ENCODE assay signal across 14 mouse cellular contexts in the genomic region with DNA sequence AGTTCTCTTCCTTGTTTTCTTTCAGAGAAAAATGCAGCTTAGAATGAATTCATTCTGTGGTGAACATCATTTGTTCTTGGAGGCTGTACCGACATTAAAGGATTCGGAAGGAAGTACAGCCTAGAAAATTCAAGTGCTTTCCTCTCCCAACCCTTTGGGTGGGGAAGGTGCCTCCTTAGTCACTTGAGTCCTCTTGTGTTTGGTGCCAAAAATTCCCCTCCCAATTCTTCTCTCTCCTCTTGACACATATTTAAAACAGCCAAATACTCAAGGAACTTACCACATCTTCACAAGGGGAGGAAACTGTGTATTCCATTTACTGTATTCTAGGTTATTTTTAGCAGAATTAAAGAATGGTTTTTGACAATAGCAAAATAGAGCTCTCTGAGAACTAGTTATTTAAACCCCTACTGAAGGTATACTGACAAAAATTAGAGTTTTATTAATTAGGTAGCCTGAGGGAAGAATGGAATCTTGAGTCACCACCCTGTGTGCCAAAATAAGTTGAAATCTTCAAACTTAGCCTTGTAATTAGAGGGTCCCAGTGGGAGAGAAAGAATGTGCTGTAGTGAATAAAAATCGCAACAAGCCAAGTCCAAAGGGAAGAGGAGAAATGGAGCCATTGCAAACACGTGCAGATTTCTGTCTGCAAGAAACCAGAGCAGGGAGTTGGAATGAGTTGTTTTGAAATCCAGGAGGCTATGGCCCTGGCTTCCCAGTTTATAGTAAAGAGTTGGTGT.
DNase-seq lines count a peak whose midpoint lies in the region; ATAC-seq and TF ChIP-seq lines count a peak whose summit lies in the region.
"Had no signal": no experiment of that assay in that cellular context is flagged by ENCODE, and none has a peak within 500 bp of the region (broad histone marks: within the 10 kb centered on the region; RNA-seq: fewer than 3 reads in every experiment).

No protein-coding gene starts in this region.

- no peak overlapping the region for H3K4me2 ChIP-seq in forebrain, embryonic 11.5 days (ENCODE audit: low read depth, low read length, severe bottlenecking)
- H3K4me2 ChIP-seq in forebrain, embryonic 12.5 days: no peak overlapping the region; the same call in 1 of the 2 replicates
- H3K4me2 ChIP-seq in forebrain, embryonic 14.5 days (ENCODE audit: low read length): peak overlapping the region; percentile 0; the same call in 1 of the 2 replicates
- H3K4me2 ChIP-seq in lung, embryonic 16.5 days (ENCODE audit: low read depth, low read length): no peak overlapping the region
- H3K4me2 ChIP-seq in intestine, embryonic 15.5 days (replicated peaks): no peak overlapping the region
- H3K4me2 ChIP-seq: liver, embryonic 13.5 days had no signal

- no peaks in the 10 kb centered on the region for H3K36me3 ChIP-seq in forebrain, embryonic 11.5 days (ENCODE audit: control insufficient read depth, insufficient read depth, low read length)
- no peaks in the 10 kb centered on the region for H3K36me3 ChIP-seq in forebrain, embryonic 12.5 days (replicated peaks)
- H3K36me3 ChIP-seq in forebrain, embryonic 14.5 days (ENCODE audit: control insufficient read depth, insufficient read depth, low read length): no peaks in the 10 kb centered on the region
- no peaks in the 10 kb centered on the region for H3K36me3 ChIP-seq in lung, embryonic 16.5 days (ENCODE audit: control insufficient read depth, insufficient read depth, low read length)
- H3K36me3 ChIP-seq in intestine, embryonic 15.5 days: no peaks in the 10 kb centered on the region
- H3K36me3 ChIP-seq: liver, embryonic 13.5 days had no signal

- TF ChIP-seq CTCF in Patski (IDR thresholded peaks at IDR 0.05): no peak

- WGBS in forebrain, embryonic 11.5 days: 30% methylated on average over 4 of the region's 4 CpGs
- WGBS in forebrain, embryonic 12.5 days: 19% methylated on average over 4 of the region's 4 CpGs
- WGBS in forebrain, embryonic 14.5 days: 10% methylated on average over 4 of the region's 4 CpGs
- WGBS in lung, embryonic 16.5 days: 30% methylated on average over 4 of the region's 4 CpGs
- WGBS in intestine, embryonic 15.5 days: 53% methylated on average over 4 of the region's 4 CpGs

- CTCF ChIA-PET in Patski (lab: Charles Lee): interaction anchor here (1.3 kb wide), 1 partner anchor 8 kb away, joined by 3 read pairs; no protein-coding TSS in a partner anchor

- H3K4me3 ChIP-seq in forebrain, embryonic 11.5 days (ENCODE audit: low read depth, low read length): no peak overlapping the region
- no peak overlapping the region for H3K4me3 ChIP-seq in forebrain, embryonic 12.5 days (replicated peaks)
- H3K4me3 ChIP-seq in forebrain, embryonic 14.5 days (ENCODE audit: low read depth, low read length): no peak overlapping the region
- no peak overlapping the region for H3K4me3 ChIP-seq in lung, embryonic 16.5 days (ENCODE audit: low read length)
- no peak overlapping the region for H3K4me3 ChIP-seq in intestine, embryonic 15.5 days (replicated peaks)
- H3K4me3 ChIP-seq: liver, embryonic 13.5 days had no signal

- no peak overlapping the region for H3K9ac ChIP-seq in forebrain, embryonic 11.5 days (ENCODE audit: low read length)
- no peak overlapping the region for H3K9ac ChIP-seq in forebrain, embryonic 12.5 days
- no peak overlapping the region for H3K9ac ChIP-seq in forebrain, embryonic 14.5 days (ENCODE audit: low read length)
- no peak overlapping the region for H3K9ac ChIP-seq in lung, embryonic 16.5 days (ENCODE audit: low read length)
- no peak overlapping the region for H3K9ac ChIP-seq in intestine, embryonic 15.5 days
- H3K9ac ChIP-seq: liver, embryonic 13.5 days had no signal

- POLR2A ChIA-PET in Patski (lab: Charles Lee): no interaction called here

- in situ Hi-C loops in Patski (cut with MboI; ENCODE audit: low pct_unique_long_range_greater_than_20kb): no loop called here

- H3K27me3 ChIP-seq in forebrain, embryonic 11.5 days (ENCODE audit: control insufficient read depth, insufficient read depth, low read length): no peaks in the 10 kb centered on the region
- no peaks in the 10 kb centered on the region for H3K27me3 ChIP-seq in forebrain, embryonic 12.5 days
- peaks cover 5% of the 10 kb centered on the region for H3K27me3 ChIP-seq in Patski
- H3K27me3 ChIP-seq in forebrain, embryonic 14.5 days (replicated peaks; ENCODE audit: control insufficient read depth, insufficient read depth, low read length): no peaks in the 10 kb centered on the region
- no peaks in the 10 kb centered on the region for H3K27me3 ChIP-seq in lung, embryonic 16.5 days (ENCODE audit: control insufficient read depth, insufficient read depth, low read depth, low read length)
- no peaks in the 10 kb centered on the region for H3K27me3 ChIP-seq in intestine, embryonic 15.5 days (replicated peaks)
- H3K27me3 ChIP-seq: liver, embryonic 13.5 days had no signal

- peak overlapping the region; percentile 27; the same call in 1 of the 2 replicates for H3K27ac ChIP-seq in forebrain, embryonic 11.5 days (ENCODE audit: low read depth, low read length)
- no peak overlapping the region for H3K27ac ChIP-seq in forebrain, embryonic 12.5 days
- H3K27ac ChIP-seq in forebrain, embryonic 14.5 days (ENCODE audit: low read depth, low read length): no peak overlapping the region
- H3K27ac ChIP-seq in lung, embryonic 16.5 days (ENCODE audit: low read length): 0 out of 2 replicates have a peak overlapping the region, but pooled peaks have one; percentile 31
- no peak overlapping the region for H3K27ac ChIP-seq in intestine, embryonic 15.5 days
- H3K27ac ChIP-seq: liver, embryonic 13.5 days had no signal

- ATAC-seq in forebrain, embryonic 11.5 days (replicated peaks; ENCODE audit: low FRiP score): peak; percentile 58; the same call in 1 of the 2 replicates
- ATAC-seq in forebrain, embryonic 12.5 days (ENCODE audit: low FRiP score): no peak
- ATAC-seq in Patski: no peak
- ATAC-seq in forebrain, embryonic 14.5 days: peak; percentile 63
- peak; percentile 52; the same call in 1 of the 2 replicates for ATAC-seq in lung, embryonic 16.5 days (ENCODE audit: low read depth)
- no peak for ATAC-seq in intestine, embryonic 15.5 days
- ATAC-seq: activated CD4-positive, CD25-positive, alpha-beta regulatory T cell, adult 4 months had no signal

- no peak for DNase-seq in forebrain, embryonic 11.5 days (ENCODE audit: low spot score)
- peak; percentile 13 for DNase-seq in Patski (ENCODE audit: low read depth, low spot score)
- peak; percentile 56 for DNase-seq in forebrain, embryonic 14.5 days (ENCODE audit: low spot score)
- no peak for DNase-seq in layer of hippocampus, postnatal 14 days (ENCODE audit: low spot score in 2 of 2)
- DNase-seq in urinary bladder, postnatal 14 days (ENCODE audit: low spot score): no peak
- DNase-seq: gastrocnemius, postnatal 10 days; kidney, adult 11 months; liver, embryonic 13.5 days; spleen, adult 18-20 months; thymus, adult 18-20 months had no signal

- no peaks in the 10 kb centered on the region for H3K9me3 ChIP-seq in forebrain, embryonic 11.5 days (ENCODE audit: control insufficient read depth, low read length)
- H3K9me3 ChIP-seq in forebrain, embryonic 12.5 days: no peaks in the 10 kb centered on the region
- no peaks in the 10 kb centered on the region for H3K9me3 ChIP-seq in forebrain, embryonic 14.5 days (replicated peaks; ENCODE audit: control insufficient read depth, low read length)
- no peaks in the 10 kb centered on the region for H3K9me3 ChIP-seq in lung, embryonic 16.5 days (ENCODE audit: control insufficient read depth, low read length)
- H3K9me3 ChIP-seq in intestine, embryonic 15.5 days: no peaks in the 10 kb centered on the region
- H3K9me3 ChIP-seq: liver, embryonic 13.5 days had no signal

- H3K4me1 ChIP-seq in forebrain, embryonic 11.5 days (replicated peaks; ENCODE audit: control insufficient read depth, insufficient read depth, low read length): peaks cover 3% of the 10 kb centered on the region; the same call in 1 of the 2 replicates
- H3K4me1 ChIP-seq in forebrain, embryonic 12.5 days: peaks cover 6% of the 10 kb centered on the region
- 0 out of 2 replicates have a peak, but pooled peaks cover 6% of the 10 kb centered on the region for H3K4me1 ChIP-seq in forebrain, embryonic 14.5 days (ENCODE audit: control insufficient read depth, insufficient read depth, low read length)
- H3K4me1 ChIP-seq in lung, embryonic 16.5 days (replicated peaks; ENCODE audit: control insufficient read depth, insufficient read depth, low read length): peaks cover 11% of the 10 kb centered on the region
- H3K4me1 ChIP-seq in intestine, embryonic 15.5 days (replicated peaks): no peaks in the 10 kb centered on the region
- H3K4me1 ChIP-seq: liver, embryonic 13.5 days had no signal

Comparison
In these comparisons a context has a peak if more than half of its experiments do, and no peak if none do; other contexts are left out.
1. ATAC-seq: peak in forebrain, embryonic 11.5 days (single experiment), forebrain, embryonic 14.5 days (single experiment) and lung, embryonic 16.5 days (single experiment); none in forebrain, embryonic 12.5 days (single experiment), Patski (single experiment) and intestine, embryonic 15.5 days (single experiment).
2. DNase-seq: peak in Patski (single experiment) and forebrain, embryonic 14.5 days (single experiment); none in forebrain, embryonic 11.5 days (single experiment), layer of hippocampus, postnatal 14 days (0 of 2) and urinary bladder, postnatal 14 days (single experiment).
3. H3K27ac ChIP-seq: peak in forebrain, embryonic 11.5 days (single experiment) and lung, embryonic 16.5 days (single experiment); none in forebrain, embryonic 12.5 days (single experiment), forebrain, embryonic 14.5 days (single experiment) and intestine, embryonic 15.5 days (single experiment).